Mouse (Mus musculus) forebrain, embryonic 11.5 days (tissue): ENCODE results near the gene Dhrs9. TPM values are rescaled to one million over a fixed set of nuclear protein-coding genes. Genes with fewer than 3 reads are reported as not detected.

Experiments
- ATAC-seq: fragments of 200-750 bp; cut with Nextera tagmentation; replicated peaks from 2 replicates; pipeline ENCODE4 v1.8.0; 2017; ENCODE audit warnings: moderate TSS enrichment; ENCODE audit not compliant: low FRiP score
- DNase-seq: peaks from one replicate; pipeline ENCODE4 v3.0.0-alpha.2; 2017; ENCODE audit warnings: low spot score
- H3K27ac ChIP-seq: fragments of 300-500 bp; sonication (generic); 2 replicates; pipeline ENCODE4 v1.5.1; 2014; ENCODE audit warnings: low read depth, low read length
- H3K27me3 ChIP-seq: fragments of 300-500 bp; sonication (generic); 2 replicates; pipeline ENCODE4 v1.6.1; 2014; ENCODE audit warnings: mild to moderate bottlenecking, low read length, mixed read lengths; ENCODE audit not compliant: control insufficient read depth, insufficient read depth
- H3K36me3 ChIP-seq: fragments of 300-500 bp; sonication (generic); 2 replicates; pipeline ENCODE4 v1.6.1; 2014; ENCODE audit warnings: mild to moderate bottlenecking, low read length, moderate library complexity, mixed read lengths; ENCODE audit not compliant: control insufficient read depth, insufficient read depth
- H3K4me1 ChIP-seq: fragments of 300-500 bp; sonication (generic); replicated peaks from 2 replicates; pipeline ENCODE4 v1.6.1; 2014; ENCODE audit warnings: low read length, mixed read lengths; ENCODE audit not compliant: control insufficient read depth, insufficient read depth
- H3K4me2 ChIP-seq: fragments of 300-500 bp; sonication (generic); 2 replicates; pipeline ENCODE4 v1.6.1; 2014; ENCODE audit warnings: low read depth, mild to moderate bottlenecking, low read length, moderate library complexity, mixed read lengths; ENCODE audit not compliant: severe bottlenecking
- H3K4me3 ChIP-seq: fragments of 300-500 bp; sonication (generic); 2 replicates; pipeline ENCODE4 v1.5.1; 2014; ENCODE audit warnings: low read depth, low read length
- H3K9ac ChIP-seq: fragments of 300-500 bp; sonication (generic); 2 replicates; pipeline ENCODE4 v1.6.1; 2014; ENCODE audit warnings: low read length
- H3K9me3 ChIP-seq: fragments of 300-500 bp; sonication (generic); 2 replicates; pipeline ENCODE4 v1.6.1; 2016; ENCODE audit warnings: low read length, mixed read lengths; ENCODE audit not compliant: control insufficient read depth
- WGBS: fragments of 180-500 bp; shearing (Covaris S2); extraction: QIAGEN DNeasy Blood & Tissue Kit; methylation state at CpG from one replicate; pipeline ENCODE4 v1.1.7; 2014; 5-methylcytosine and 5-hydroxymethylcytosine counted together
- polyA plus RNA-seq: library from polyadenylated mRNA; unstranded; fragments of >200 nt; fragmentation: Nextera tagmentation; extraction: Ambion mirVana; gene quantifications from 2 replicates; pipeline ENCODE4 v1.2.1, GENCODE M21; 2014

Gene Dhrs9
- polyA plus RNA-seq, 1 experiment from 2014 or later, result not detected

- no peaks in the 10 kb centered on the region for H3K9me3 ChIP-seq
- H3K4me3 ChIP-seq, result no peak overlapping the region
- whole genome bisulfite sequencing, result 77% methylated on average over 3 of the region's 3 CpGs
- H3K36me3 ChIP-seq, result no peaks in the 10 kb centered on the region
- H3K4me2 ChIP-seq, result no peak overlapping the region
- DNase-seq (no peak), ATAC-seq (no peak)
- H3K9ac ChIP-seq, result no peak overlapping the region
- H3K27me3 ChIP-seq, result no peaks in the 10 kb centered on the region
- no peaks in the 10 kb centered on the region for H3K4me1 ChIP-seq
- H3K27ac ChIP-seq, result no peak overlapping the region
These were observed 61.4 kb downstream of the Dhrs9 start for GRCm38 (mm10) chr2:69441656-69442055.

DNA sequence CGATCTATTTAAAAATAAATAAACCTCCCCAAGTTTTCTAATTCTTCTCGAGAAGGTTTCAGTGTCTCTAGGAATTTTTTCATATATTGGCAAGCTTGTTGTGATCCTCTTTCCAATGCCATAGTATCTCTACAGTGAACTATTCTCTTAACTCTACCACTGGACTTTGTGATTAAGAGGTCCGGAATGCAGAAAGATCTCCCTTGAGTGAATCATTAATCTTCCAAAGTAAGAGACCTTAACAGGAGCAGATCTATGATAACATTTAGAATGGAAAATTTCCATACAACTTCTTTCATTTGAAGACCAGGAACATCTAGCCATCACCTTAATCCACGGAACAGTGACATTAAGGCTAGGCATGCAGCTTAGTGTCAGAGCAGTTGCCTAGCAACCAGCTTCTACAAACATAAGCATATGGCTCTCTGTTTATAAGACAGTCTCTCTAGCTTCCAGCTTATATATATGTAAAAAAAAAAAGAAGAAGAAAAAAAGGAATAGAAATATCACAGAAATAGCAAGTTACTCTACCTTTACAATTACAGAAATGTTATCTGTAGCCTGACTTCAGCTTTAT, 65.7 kb downstream of the Dhrs9 start:
- ATAC-seq, result no peak
- Histone ChIP-seq H3K4me1 (no peaks in the 10 kb centered on the region), H3K4me2 (no peak overlapping the region), H3K36me3 (no peaks in the 10 kb centered on the region), H3K9me3 (no peaks in the 10 kb centered on the region), H3K9ac (no peak overlapping the region), H3K27ac (no peak overlapping the region), H3K4me3 (no peak overlapping the region), H3K27me3 (no peaks in the 10 kb centered on the region)
- no peak for DNase-seq
- 83% methylated on average over 4 of the region's 4 CpGs for WGBS

DNA sequence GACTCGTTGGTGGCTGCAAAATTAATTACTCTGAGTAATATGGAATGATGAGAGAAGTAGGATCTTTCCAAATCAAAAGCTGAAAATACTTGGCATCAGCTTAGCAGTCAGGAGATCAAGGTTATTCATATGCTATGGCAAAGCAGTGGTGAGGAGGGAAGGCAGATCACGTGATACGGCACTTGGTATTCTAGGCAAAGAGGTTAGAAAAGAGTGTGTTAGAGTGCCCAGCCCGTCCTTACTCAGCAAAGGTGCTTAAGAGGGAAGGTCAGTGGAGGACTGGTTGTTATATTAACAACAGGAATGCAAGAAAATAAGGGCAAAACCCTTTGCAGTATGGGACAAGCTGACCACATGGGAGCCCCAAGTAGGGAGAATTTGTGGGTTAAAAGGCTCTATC, 68.3 kb downstream of the Dhrs9 start:
- Histone ChIP-seq H3K36me3 (no peaks in the 10 kb centered on the region), H3K4me2 (no peak overlapping the region), H3K27me3 (no peaks in the 10 kb centered on the region), H3K9ac (no peak overlapping the region), H3K4me3 (no peak overlapping the region), H3K9me3 (no peaks in the 10 kb centered on the region), H3K4me1 (no peaks in the 10 kb centered on the region), H3K27ac (no peak overlapping the region)
- 84% methylated on average over 4 of the region's 4 CpGs for WGBS
- ATAC-seq (no peak), DNase-seq (no peak)

DNA sequence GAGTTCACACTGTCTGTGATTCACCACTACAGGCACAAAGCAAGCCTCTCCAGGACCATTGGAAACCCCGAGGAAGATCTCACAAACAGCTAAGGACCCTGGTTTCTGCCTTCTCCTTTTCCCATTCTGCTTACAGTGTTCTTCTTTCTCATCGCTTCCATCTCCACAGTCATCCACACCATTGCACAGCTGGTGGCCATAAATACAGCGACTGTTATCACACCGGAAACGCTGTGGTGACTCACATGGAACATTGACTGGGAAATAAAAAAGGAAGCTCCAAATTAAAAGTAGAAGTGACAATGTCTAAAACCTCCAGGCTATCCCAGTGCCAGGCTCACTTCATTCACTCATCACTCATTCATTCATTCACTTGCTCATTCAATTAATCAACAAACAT, 70.9 kb downstream of the Dhrs9 start:
- Histone ChIP-seq H3K27ac (no peak overlapping the region), H3K4me3 (no peak overlapping the region), H3K4me2 (no peak overlapping the region), H3K9ac (no peak overlapping the region), H3K4me1 (no peaks in the 10 kb centered on the region), H3K36me3 (no peaks in the 10 kb centered on the region), H3K27me3 (no peaks in the 10 kb centered on the region), H3K9me3 (no peaks in the 10 kb centered on the region)
- DNase-seq (no peak), ATAC-seq (no peak)
- WGBS, result 93% methylated on average over 5 of the region's 5 CpGs

Other genes starting within 250 kb of the Dhrs9 start
- 0.92 and 1.1 TPM in 2 replicates for gene Nostrin, start 244.6 kb upstream of the Dhrs9 start, polyA plus RNA-seq
- 241 and 280 TPM in 2 replicates for gene Spc25, start 174.3 kb upstream of the Dhrs9 start, polyA plus RNA-seq
- not detected in 2 replicates for gene G6pc2, start 169.4 kb upstream of the Dhrs9 start, polyA plus RNA-seq
- gene Abcb11, start 37.8 kb upstream of the Dhrs9 start, polyA plus RNA-seq, result not detected in 2 replicates
- gene Lrp2, start 205.6 kb downstream of the Dhrs9 start, polyA plus RNA-seq, result 3.0 and 3.1 TPM in 2 replicates